8 mouse cellular contexts compared by ENCODE assay signal in genomic region chr2:104817555-104818330, GRCm38 (mm10). TPM values are rescaled to one million over a fixed set of nuclear protein-coding genes. Genes with fewer than 3 reads are reported as not detected.
DNase-seq lines count a peak whose midpoint lies in the region; ATAC-seq and TF ChIP-seq lines count a peak whose summit lies in the region.

No protein-coding gene starts in this region.

- H3K4me2 ChIP-seq in forebrain, embryonic 16.5 days (ENCODE audit: low read length), result peak overlapping the region; percentile 81
- H3K4me2 ChIP-seq in liver, embryonic 12.5 days, result peak overlapping the region; percentile 99
- H3K4me2 ChIP-seq in stomach, postnatal 0 days (replicated peaks; ENCODE audit: low read depth), result peak overlapping the region; percentile 85

- H3K27me3 ChIP-seq in G1E (ENCODE audit: insufficient read depth, low read length), result peaks cover 7% of the 10 kb centered on the region
- H3K27me3 ChIP-seq in forebrain, embryonic 16.5 days (replicated peaks; ENCODE audit: control insufficient read depth, insufficient read depth, low read length), result no peaks in the 10 kb centered on the region
- H3K27me3 ChIP-seq in liver, embryonic 12.5 days (replicated peaks), result no peaks in the 10 kb centered on the region
- no peaks in the 10 kb centered on the region for H3K27me3 ChIP-seq in stomach, postnatal 0 days (ENCODE audit: control insufficient read depth, insufficient read depth, low read length)

- peak overlapping the region; percentile 98 for H3K27ac ChIP-seq in forebrain, embryonic 16.5 days (ENCODE audit: low read length)
- peak overlapping the region; percentile 94 for H3K27ac ChIP-seq in liver, embryonic 12.5 days
- peak overlapping the region; percentile 98 for H3K27ac ChIP-seq in stomach, postnatal 0 days (replicated peaks)

- H3K36me3 ChIP-seq in G1E (replicated peaks), result no peaks in the 10 kb centered on the region
- H3K36me3 ChIP-seq in forebrain, embryonic 16.5 days (ENCODE audit: control insufficient read depth, insufficient read depth), result no peaks in the 10 kb centered on the region
- no peaks in the 10 kb centered on the region for H3K36me3 ChIP-seq in liver, embryonic 12.5 days
- no peaks in the 10 kb centered on the region for H3K36me3 ChIP-seq in stomach, postnatal 0 days (ENCODE audit: control insufficient read depth, insufficient read depth, low read length)

- peaks cover 33% of the 10 kb centered on the region for H3K4me1 ChIP-seq in G1E (ENCODE audit: insufficient read depth, low read depth, low read length)
- H3K4me1 ChIP-seq in forebrain, embryonic 16.5 days (replicated peaks; ENCODE audit: control insufficient read depth, insufficient read depth, low read length), result peaks cover 20% of the 10 kb centered on the region
- peaks cover 40% of the 10 kb centered on the region for H3K4me1 ChIP-seq in liver, embryonic 12.5 days
- peaks cover 3% of the 10 kb centered on the region; the same call in 1 of the 2 replicates for H3K4me1 ChIP-seq in stomach, postnatal 0 days (replicated peaks; ENCODE audit: control insufficient read depth, insufficient read depth)

- no peak for ATAC-seq in G1E (ENCODE audit: extremely low read depth, insufficient number of reproducible peaks, low FRiP score, poor library complexity, severe bottlenecking)
- no peak for ATAC-seq in forebrain, embryonic 16.5 days
- ATAC-seq in liver, embryonic 12.5 days, result no peak
- 0 out of 2 replicates have a peak, but pooled peaks have one; percentile 3 for ATAC-seq in stomach, postnatal 0 days (ENCODE audit: low FRiP score, low TSS enrichment)

- peak overlapping the region; percentile 79 for H3K4me3 ChIP-seq in G1E (ENCODE audit: low read depth, low read length)
- peak overlapping the region; percentile 95 for H3K4me3 ChIP-seq in forebrain, embryonic 16.5 days (replicated peaks; ENCODE audit: low read length)
- peak overlapping the region; percentile 97 for H3K4me3 ChIP-seq in liver, embryonic 12.5 days
- H3K4me3 ChIP-seq in stomach, postnatal 0 days (ENCODE audit: low read depth, low read length), result peak overlapping the region; percentile 94

- TF ChIP-seq CTCF in G1E (IDR thresholded peaks at IDR 0.05; ENCODE audit: low read depth, low read length), result no peak
- no peak for TF ChIP-seq CTCF in stomach, postnatal 0 days (IDR thresholded peaks at IDR 0.05; ENCODE audit: low read depth)

- DNase-seq in kidney, adult 9 months, result peak; percentile 14
- DNase-seq in kidney, postnatal 10 days, result no peak
- no peak for DNase-seq in G1E (ENCODE audit: low spot score)
- DNase-seq in stomach, postnatal 0 days (ENCODE audit: low spot score), result no peak
- DNase-seq in adrenal gland, postnatal 10 days, result no peak
- DNase-seq in left cerebral cortex, postnatal 25 days (ENCODE audit: low spot score in 2 of 2), result no peak

- no peak for TF ChIP-seq EP300 in stomach, postnatal 0 days (optimal IDR thresholded peaks at IDR 0.05)

- intact Hi-C loops in left cerebral cortex, postnatal 25 days (cut with DNase I), result no loop called here

- 2% methylated on average over 15 of the region's 15 CpGs for WGBS in forebrain, embryonic 16.5 days
- whole genome bisulfite sequencing in liver, embryonic 12.5 days (ENCODE audit: insufficient replicate concordance), result 4% methylated on average over 15 of the region's 15 CpGs
- WGBS in stomach, postnatal 0 days, result 2% methylated on average over 15 of the region's 15 CpGs

- H3K9ac ChIP-seq in forebrain, embryonic 16.5 days (replicated peaks; ENCODE audit: low read depth, low read length), result peak overlapping the region; percentile 100
- H3K9ac ChIP-seq in liver, embryonic 12.5 days, result peak overlapping the region; percentile 98
- peak overlapping the region; percentile 98 for H3K9ac ChIP-seq in stomach, postnatal 0 days (ENCODE audit: low read length)

- H3K9me3 ChIP-seq in G1E (replicated peaks), result no peaks in the 10 kb centered on the region
- no peaks in the 10 kb centered on the region for H3K9me3 ChIP-seq in forebrain, embryonic 16.5 days (ENCODE audit: control insufficient read depth, low read length)
- H3K9me3 ChIP-seq in liver, embryonic 12.5 days (replicated peaks), result no peaks in the 10 kb centered on the region
- no peaks in the 10 kb centered on the region for H3K9me3 ChIP-seq in stomach, postnatal 0 days (ENCODE audit: control insufficient read depth, low read length)

RNA-seq across cellular contexts. Expression of gene Qser1, which starts 1.2 kb away (rescaled TPM):
- 57.8 and 61.1 TPM in 2 replicates for total RNA-seq in G1E (2014; fragmentation: Nextera tagmentation)
- 6.0 and 6.6 TPM in 2 replicates for total RNA-seq in G1E (2017)
- 2.5 and 2.6 TPM in 2 replicates for polyA plus RNA-seq in G1E (2012)
- polyA plus RNA-seq in forebrain, embryonic 16.5 days (2015; fragmentation: Nextera tagmentation; extraction: Ambion mirVana), result 11.1 and 12.2 TPM in 2 replicates
- polyA plus RNA-seq in liver, embryonic 12.5 days (2016; fragmentation: Nextera tagmentation; extraction: Ambion mirVana), result 3.6 and 3.7 TPM in 2 replicates
- 2.6 and 3.1 TPM in 2 replicates for polyA plus RNA-seq in stomach, postnatal 0 days (2015; fragmentation: Nextera tagmentation; extraction: Ambion mirVana)
- 10 to 100 TPM; 18.9 to 24.9 TPM for total RNA-seq in adrenal gland, postnatal 10 days (2021)
- total RNA-seq in left cerebral cortex, postnatal 25 days (2021), result 1 to 10 TPM; 9.0 to 9.5 TPM

RNA-seq across cellular contexts. Expression of gene Prrg4, which starts 31.9 kb away (rescaled TPM):
- total RNA-seq in G1E (2014; fragmentation: Nextera tagmentation) (not detected in 2 replicates), G1E (2017) (0.05 TPM in 1 of 2 replicates, not detected in the other)
- polyA plus RNA-seq in G1E (2012), result not detected in 2 replicates
- 0.38 and 0.43 TPM in 2 replicates for polyA plus RNA-seq in forebrain, embryonic 16.5 days (2015; fragmentation: Nextera tagmentation; extraction: Ambion mirVana)
- polyA plus RNA-seq in liver, embryonic 12.5 days (2016; fragmentation: Nextera tagmentation; extraction: Ambion mirVana), result 0.16 and 0.23 TPM in 2 replicates
- 3.1 and 4.0 TPM in 2 replicates for polyA plus RNA-seq in stomach, postnatal 0 days (2015; fragmentation: Nextera tagmentation; extraction: Ambion mirVana)
- 1 to 10 TPM; 2.1 to 4.6 TPM for total RNA-seq in adrenal gland, postnatal 10 days (2021)
- total RNA-seq in left cerebral cortex, postnatal 25 days (2021), result under 1 TPM; 0.25 to 0.48 TPM

RNA-seq across cellular contexts. Expression of gene Ccdc73, which starts 49.9 kb away (rescaled TPM):
- total RNA-seq in G1E (2014; fragmentation: Nextera tagmentation), result 17.7 TPM in 1 of 2 replicates, not detected in the other
- total RNA-seq in G1E (2017), result 31.5 and 34.6 TPM in 2 replicates
- polyA plus RNA-seq in G1E (2012), result 0.42 and 0.66 TPM in 2 replicates
- 5.3 and 7.0 TPM in 2 replicates for polyA plus RNA-seq in forebrain, embryonic 16.5 days (2015; fragmentation: Nextera tagmentation; extraction: Ambion mirVana)
- 3.7 and 4.8 TPM in 2 replicates for polyA plus RNA-seq in liver, embryonic 12.5 days (2016; fragmentation: Nextera tagmentation; extraction: Ambion mirVana)
- 5.6 and 6.5 TPM in 2 replicates for polyA plus RNA-seq in stomach, postnatal 0 days (2015; fragmentation: Nextera tagmentation; extraction: Ambion mirVana)
- 1 to 10 TPM; 5.5 to 8.2 TPM for total RNA-seq in adrenal gland, postnatal 10 days (2021)
- not detected for total RNA-seq in left cerebral cortex, postnatal 25 days (2021)
